Mouse (Mus musculus): ENCODE results near the gene Dclk1. TPM values are rescaled to one million over a fixed set of nuclear protein-coding genes. Genes with fewer than 3 reads are reported as not detected.

Dclk1 gene
- total RNA-seq, 2 experiments from 2014 or later: 13.8 to 14.0 TPM

DNA sequence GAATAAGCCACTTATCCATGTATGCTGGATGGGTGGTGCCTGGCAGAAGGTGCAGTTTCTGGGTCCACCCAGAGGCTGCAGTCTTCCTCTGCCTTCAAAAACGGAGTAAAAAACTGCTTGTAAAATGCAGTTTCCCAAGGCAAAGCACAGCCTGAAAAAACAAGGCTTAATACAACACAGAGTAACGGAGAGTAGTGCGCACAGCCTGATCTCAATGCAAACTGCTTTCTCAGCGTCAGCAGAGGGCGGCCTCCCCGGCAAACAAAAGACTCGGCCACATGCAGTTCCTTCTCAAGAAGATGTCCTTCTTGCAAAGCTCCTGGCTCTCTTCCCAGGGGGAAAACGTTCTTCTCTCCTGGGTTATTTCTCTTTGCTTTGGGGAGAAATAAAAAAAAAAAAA, 300.1 kb downstream of the Dclk1 start:
- peak; percentile 60 for DNase-seq

DNA sequence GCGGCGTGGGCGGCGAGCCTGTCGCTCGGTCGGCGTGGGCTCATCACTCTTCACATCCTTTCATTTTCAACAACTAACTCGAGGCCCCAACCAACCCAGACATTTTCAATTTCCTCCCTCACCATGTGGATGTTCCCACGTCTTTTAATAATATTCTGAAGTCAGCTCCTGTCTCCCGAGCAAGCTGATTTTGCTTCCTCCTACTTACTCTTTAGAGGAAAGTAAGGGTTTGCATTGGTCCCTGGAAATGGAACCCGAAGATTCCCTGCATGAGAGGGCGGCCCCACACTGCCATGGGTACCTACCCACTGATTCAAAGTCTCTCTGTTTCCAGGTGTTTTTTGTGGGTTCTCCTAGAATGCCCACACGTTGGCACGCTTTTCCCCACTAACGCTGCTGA, 300.8 kb downstream of the Dclk1 start:
- no peak for DNase-seq

DNA sequence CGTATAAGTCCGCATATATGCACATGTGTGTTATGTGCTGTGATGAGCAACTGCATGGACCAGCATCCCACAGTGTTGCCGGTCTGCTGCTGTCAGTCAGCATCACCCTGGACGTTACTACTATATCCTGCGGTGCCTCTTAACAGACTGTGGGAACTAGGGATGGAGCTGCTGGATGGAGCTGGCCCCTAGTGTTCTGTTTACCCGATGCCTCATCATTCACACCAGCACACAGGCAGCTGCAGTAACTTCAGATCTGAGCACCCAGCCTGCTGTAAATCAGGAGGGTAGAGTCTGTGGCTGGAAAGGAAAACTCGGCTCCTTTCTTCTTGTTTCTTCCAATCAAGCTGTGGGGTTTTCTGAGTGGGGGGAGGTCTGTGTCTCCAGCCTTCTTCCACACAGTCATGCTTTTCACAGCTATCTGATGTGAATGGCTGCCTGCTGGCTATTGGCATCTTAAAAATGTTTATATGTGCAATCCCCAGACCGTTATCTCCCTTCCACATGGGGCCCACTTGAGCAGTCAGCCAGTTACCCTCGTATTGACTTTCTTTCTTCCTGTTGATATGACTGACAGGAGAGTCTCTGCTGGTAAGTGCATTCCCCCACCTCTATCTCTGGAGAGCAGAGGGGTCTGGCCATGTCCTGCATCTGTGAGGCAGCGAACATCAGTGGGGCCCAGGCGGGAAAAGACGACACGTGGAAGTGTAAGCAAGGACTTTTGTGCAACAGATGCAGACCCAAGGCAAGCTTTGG, 301.9 kb downstream of the Dclk1 start:
- no peak for DNase-seq

DNA sequence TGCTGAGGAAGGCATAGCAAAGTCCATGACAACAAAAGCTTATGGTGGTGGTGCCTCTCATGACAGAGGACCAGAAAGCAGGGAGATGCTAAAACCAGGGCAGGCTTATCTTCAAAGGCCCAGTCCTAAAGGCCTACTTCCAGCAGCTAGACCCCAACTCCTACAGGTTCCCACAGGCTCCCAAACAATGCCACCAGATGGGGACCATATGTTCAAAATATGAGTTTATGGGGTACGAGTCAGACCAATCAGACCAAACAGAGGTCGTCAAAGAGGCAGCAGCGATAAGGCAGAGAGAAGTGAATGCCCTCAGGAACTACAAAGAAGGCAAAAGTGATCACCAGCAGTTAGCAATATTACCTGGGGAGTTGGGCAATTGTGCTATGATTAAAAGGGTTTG, 303.1 kb downstream of the Dclk1 start:
- DNase-seq: no peak

DNA sequence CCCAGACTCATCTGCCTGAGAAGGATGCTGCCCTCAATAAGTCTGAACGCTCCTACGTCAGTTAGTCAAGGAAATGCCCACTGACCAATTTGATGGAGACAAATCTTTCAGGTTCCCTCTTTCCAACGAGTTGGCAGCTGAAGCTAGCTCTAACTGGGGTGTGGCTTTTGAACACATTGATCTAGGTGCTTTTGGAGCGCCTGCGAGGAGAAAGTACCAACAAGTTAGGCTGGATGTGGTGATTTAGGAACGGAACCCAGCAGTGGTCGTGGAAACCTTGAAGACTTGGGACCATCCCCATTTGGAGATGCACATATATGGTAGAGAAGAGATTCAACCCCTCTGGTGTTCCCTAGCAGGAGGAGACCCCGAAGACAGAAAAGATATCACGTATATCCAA, 303.8 kb downstream of the Dclk1 start:
- no peak for DNase-seq

DNA sequence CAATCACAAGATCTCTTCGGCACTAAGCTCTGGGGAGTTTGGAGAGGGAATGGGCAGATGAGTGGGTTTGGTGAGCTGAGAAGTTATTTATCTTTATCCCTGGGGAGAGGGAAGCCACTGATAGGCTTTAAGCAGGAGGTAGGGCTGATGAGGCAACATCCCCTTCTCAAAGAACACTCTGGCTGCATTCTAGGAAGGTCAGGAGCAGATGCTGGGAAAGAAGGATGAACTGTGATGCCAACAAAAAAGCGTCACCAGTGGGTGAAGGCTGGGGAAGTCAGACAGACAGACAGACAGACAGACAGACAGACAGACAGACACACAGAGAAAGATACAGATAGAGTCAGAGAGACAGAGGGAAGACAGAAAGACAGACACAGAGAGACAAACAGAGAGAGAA, 304.9 kb downstream of the Dclk1 start:
- no peak for DNase-seq

DNA sequence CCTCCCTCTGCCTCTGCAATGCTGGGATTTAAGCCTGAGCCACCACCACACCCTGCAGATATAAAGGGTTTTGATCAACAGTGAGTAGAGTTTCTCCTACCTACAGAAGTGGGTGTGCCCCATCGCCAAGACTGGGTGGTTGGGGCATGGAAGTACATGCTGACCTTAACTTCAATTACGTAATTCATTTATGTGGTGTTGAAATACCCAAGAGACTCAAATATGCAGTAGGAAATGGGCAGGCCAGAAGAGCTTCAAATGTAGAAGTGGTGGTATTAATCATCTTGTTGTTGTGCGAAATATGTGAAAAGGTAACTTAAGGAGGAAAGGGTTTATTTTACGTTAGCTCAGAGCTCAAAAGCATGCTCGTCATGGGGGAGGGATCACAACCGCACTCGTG, 307.2 kb downstream of the Dclk1 start:
- DNase-seq: no peak

DNA sequence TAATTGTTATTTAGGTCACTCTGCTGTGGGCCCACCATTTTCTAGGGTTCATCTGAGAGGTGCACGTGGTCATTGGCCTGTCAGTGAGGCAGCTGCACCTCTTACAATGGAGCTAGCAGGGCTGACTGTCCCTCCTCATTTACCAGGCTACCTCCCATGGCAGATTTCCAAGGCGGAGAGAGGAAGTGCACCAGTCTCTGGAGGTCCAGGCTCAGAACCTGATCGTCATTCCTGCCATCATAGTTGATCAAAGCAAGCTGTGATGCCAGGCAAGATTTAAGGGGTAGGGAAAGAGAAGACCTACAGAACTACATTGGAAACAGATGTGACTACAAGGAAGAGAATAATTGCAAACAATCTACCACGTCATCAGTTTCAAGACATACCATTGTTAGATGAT, 308.8 kb downstream of the Dclk1 start:
- DNase-seq: no peak

DNA sequence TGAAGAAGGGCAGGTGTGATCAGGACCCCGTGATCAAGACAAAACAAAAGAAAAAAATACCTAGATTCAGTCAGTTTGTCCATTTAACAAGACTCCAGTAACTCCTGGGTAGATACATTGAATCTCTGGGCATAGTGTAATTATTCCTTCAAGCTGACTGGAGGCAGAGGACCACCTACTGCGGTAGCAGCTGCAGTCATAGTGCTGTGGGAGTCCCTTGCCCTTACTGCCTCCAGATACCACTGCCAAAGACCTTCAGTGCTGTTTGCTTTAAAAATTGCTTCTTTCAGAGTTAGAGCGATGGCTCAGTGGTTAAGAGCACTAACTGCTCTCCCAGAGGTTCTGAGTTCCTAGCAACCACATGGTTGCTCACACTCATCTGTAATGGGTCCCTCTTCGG, 309.7 kb downstream of the Dclk1 start:
- no peak for DNase-seq

DNA sequence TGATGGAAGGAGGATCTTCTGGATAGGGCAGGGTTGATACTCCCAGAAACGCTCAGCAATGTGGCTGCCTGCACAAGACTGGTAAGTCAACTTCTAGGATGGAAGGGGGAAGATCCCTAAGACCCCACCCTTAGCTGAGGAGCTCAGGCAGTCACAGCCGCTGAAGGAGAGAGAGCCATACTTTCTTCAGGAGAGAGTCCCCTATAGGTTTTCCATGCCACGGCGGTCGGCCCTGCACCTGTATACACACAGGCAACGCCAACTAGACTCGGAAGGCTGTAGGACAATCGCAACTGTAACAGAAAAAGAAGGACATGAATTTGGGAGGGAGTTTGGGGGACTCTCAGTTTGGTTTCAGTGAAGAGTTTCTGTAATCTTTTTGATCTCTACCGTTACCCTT, 310.9 kb downstream of the Dclk1 start:
- DNase-seq: no peak

DNA sequence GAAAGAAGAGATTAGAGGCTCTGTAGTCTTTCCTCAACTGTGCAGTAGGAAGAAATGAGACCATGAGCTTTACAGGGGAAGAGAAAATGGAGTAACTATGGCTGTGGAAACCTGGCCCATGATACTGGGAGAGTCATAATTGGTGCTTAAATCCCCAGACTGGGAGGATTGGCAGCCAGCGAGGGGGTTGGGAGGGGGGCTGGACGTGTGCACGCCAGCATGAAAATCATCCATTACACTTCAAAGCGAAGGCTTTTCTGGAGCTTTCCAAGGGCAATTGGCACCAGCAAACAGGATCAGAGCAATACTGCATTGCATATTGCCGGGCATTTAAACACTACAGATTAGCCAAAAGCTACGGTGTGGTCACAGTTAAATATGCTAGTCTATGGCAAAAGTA, 313.7 kb downstream of the Dclk1 start:
- DNase-seq: no peak

DNA sequence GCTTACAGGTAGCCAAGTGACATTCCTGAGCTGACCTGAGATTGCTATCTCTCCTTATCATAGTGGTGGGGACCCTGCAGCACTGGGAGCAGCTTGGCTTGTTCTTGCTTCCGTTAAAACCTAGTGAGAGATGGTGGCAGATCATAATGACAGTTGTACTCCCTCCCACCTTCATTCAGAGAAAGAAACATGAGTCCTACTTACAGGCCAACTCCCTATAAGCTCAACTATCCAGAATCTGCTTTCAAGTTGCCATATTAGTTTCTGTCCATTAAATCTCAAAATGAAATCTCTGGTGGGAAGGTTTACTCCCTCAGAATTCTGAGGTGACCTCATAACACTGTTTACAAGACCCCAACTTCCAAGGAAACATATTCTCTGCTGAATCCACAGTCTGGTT, 316.4 kb downstream of the Dclk1 start:
- no peak for DNase-seq

DNA sequence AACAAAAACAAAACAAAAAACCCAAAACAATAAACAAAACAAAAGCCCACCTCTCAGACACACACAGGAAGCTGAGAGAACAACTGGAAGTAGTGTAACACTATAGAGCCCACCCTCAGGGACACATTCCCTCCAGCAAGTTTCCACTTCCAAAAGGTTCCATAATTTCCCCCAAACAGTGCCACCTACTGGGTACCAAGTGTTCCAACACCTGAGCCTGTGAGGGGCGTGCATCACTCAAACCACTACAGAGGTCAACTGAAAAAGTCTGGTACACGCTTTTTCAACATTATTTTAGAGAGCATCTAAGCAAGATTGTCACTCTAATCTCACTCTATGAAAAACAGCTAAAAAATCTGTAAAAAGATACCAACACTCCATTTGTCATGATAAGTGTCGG, 325.3 kb downstream of the Dclk1 start:
- DNase-seq: no peak

DNA sequence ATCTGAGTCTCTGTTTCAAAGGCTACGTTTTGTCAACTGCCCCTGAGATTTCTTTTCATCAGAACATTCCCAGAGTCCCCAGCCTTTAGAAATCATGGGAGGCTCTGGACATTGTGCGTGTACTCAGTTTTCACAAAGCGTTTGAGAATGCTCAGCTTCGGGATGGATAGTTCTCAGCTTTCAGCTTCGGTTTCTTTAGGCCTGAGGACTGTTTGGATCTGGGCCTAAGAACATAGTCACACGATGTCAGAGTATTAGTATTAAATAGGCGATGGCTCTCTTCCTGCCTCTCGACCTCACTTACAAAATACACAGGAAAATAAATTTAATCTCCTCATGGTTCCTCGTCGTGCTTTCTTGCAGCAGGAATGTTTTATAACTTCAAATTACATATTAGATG, 327.4 kb downstream of the Dclk1 start:
- no peak for DNase-seq

DNA sequence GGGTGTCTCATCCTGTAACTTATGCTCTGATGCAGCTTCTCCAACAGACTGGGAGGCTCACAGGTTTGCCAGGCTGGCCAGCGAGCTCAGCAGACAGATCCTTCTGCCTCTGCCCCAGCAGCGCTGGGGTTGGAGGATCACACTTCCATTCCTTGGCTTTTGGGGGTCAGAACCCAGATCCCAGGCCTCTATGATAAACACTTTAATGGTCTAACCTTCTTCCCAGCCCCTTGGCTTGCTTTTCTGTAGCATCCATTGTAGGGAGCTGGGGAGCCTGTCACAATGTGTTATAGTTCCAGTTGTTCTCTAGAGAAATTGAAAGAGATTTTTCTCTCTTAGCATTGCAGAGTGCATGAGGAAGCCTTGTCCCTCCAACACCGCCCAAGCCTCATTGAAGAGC, 328.9 kb downstream of the Dclk1 start:
- no peak for DNase-seq

DNA sequence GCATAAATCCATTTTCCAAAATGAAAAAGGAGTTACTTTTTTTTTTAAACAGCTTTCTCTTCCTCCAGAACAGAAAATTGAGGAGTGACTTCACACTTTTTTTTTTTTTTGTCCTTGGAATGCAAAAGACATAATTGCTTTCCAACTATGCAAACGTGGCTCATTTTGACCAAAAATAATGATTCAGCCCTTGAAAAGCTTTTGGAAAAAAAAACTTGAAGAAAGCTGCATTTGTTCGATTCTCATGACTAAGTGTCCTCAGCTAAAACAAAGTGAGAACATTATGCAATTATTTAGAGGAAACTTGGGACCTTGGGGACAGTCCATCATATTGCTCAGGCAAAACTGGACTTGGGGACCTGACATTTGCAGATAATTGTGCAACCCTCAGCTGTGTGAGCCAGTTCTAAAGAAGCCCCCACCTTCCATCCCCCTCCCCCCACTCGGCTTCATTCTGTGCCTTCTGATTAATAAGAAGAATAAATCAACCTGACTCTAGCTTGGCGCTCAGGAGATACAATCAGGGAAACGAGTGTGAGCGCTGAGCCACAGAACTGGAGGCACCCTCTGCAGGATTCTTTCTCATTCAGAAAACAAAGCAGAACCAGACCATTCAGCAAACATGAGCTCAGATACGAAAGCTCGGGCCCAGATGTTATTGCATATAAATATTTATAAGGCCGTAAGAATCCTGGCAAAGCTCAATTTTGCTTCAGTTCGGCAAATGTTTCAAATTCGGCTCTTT, 329.6 kb downstream of the Dclk1 start:
- no peak for DNase-seq

DNA sequence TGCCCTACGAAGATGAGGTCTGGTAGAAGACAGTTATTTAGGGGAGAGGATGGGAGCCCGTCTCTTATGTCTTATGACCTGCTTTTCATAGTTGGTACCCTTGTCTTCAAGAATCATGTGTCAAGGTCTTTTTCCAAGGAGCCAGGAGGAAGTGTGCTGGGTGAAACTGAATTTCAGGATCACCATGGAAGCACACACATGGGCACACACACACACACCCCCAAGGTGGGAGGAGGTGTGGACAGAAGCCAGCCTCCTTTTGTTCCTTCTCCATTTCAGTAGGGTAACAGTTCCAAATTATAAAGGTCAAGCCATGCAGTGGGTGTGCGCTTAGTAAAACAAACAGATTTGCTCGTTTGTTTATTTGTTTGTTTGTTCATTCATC, 330.1 kb downstream of the Dclk1 start:
- no peak for DNase-seq

DNA sequence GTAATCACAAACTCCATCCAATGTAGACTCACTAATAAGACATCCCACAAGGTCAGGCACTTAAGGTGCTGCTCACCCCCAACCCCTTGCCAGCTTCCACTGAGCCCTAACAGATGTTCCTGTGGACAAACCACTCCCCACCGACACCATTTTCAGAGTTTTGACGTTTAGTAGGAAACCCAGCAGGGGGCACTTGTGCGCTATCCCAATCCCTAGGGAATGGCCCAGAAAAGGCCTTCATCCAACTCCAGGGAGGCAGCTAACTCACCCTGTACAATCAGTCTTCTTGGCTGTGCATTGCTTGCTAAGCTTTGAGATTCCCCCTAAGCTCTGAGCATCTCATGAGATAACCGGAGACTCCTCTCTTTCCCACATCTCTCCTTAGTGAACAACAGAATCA, 331.8 kb downstream of the Dclk1 start:
- DNase-seq: peak; percentile 20

DNA sequence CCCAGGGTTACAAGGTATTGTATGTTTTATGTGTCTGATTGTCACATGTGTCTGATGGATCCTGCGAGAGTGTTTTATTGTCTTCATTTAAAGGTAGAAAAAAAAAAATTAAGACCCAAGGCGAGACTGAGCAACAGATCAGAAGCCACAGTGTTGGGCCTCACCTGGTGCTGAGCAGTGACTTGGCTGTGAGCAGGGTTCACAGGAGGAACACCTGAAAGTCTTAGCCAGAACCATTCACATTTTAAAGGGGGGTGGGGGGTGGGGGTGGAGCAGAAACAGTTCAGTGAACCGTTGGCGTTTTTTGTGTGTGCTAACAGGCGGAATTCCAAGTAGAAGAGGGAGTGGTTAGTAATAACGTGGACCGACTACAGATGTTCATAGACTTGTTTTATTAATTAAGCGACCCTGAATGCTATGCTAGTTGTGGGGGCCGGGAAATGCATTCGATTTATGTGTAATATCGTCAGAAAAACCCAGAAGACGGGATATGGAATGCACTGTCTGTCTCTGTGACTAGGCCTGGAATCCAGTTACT, 345.3 kb downstream of the Dclk1 start:
- DNase-seq: no peak

DNA sequence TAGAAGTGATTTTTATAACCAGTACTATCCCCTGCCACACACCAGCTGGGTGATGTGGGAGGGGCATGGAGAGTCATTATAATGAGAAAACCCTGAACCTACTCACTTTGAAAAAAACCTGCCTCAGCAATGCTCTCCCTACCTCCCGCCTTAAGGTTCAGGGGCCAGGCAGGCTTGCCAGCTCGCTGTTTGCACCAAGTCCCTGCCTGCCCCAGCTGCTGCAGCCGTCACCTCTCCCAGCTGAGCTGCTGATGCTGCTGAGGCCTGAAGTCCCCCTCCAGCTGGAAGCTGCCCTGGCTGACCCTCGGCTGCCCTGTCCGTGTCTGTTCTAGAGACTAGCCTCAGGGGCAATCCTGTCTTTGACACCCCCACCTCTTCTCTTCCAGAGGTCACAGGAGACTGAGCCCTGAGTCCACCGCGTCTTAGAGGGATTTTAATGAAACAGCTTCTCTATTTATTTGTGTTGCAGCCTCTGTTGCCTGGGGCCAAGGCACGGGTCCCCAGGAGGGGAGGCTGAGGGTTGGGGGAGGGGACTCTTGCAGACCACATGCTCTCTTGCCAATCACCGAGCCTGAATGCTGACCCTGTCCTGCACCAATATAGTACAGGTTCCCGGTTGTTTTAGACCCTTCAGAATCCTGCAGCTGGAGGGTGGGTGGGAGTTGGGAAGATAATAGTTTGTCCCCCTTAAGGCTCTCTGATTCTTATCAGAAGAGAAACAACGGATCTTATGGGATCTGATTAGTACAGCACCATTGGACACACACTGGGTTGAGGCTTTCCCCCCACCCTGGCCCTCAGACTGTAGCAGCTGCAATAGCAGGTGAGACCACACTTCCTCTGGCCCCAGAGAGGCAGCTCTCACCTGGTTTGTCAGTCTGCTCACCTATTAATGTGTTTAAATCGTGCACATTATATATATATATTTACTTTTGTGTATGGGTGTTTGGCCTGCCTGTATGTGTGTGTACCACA, 346.1 kb downstream of the Dclk1 start:
- peak; percentile 37 for DNase-seq

Data from heart, postnatal 4 days (tissue).